Mouse (Mus musculus): ENCODE results near the gene Ppt1. TPM values are rescaled to one million over a fixed set of nuclear protein-coding genes. Genes with fewer than 3 reads are reported as not detected.
"Not testable (repeated sequence)": the region's sequence is repeated elsewhere in the genome, so short reads cannot be mapped to it uniquely, and the experiment has no call there.

Ppt1 gene
- 100 to 1,000 TPM; 104 to 109 TPM for polyA plus RNA-seq (2017; shearing (Covaris generic))

- peak; percentile 93 for ATAC-seq
These were observed at the start of gene Ppt1 for GRCm38 (mm10) chr4:122835530-122836402. Gene Ppt1 (plus strand): TSS chr4:122836242.

- ATAC-seq: no peak
These were observed 46.5 kb upstream of the Ppt1 start for GRCm38 (mm10) chr4:122789335-122790089.

- peak; percentile 91 for ATAC-seq
These were observed 27.9 kb upstream of the Ppt1 start for GRCm38 (mm10) chr4:122808108-122808507.

GRCm38 (mm10) chr4:122811180-122811579, 24.9 kb upstream of the Ppt1 start:
- no peak for ATAC-seq

GRCm38 (mm10) chr4:122811824-122812223, 24.2 kb upstream of the Ppt1 start:
- ATAC-seq: no peak

GRCm38 (mm10) chr4:122816202-122816601, 19.8 kb upstream of the Ppt1 start:
- ATAC-seq: no peak

- ATAC-seq: not testable (repeated sequence)
These were observed 15.1 kb upstream of the Ppt1 start for GRCm38 (mm10) chr4:122820941-122821340.

- ATAC-seq: no peak
These were observed 8.4 kb upstream of the Ppt1 start for GRCm38 (mm10) chr4:122827651-122828050.

GRCm38 (mm10) chr4:122829339-122829738, 6.7 kb upstream of the Ppt1 start:
- ATAC-seq: peak; percentile 54

- no peak for ATAC-seq
These were observed 4.2 kb upstream of the Ppt1 start for GRCm38 (mm10) chr4:122831888-122832287.

- ATAC-seq: peak; percentile 8
These were observed 347 bp downstream of the Ppt1 start for GRCm38 (mm10) chr4:122836403-122836775.

GRCm38 (mm10) chr4:122837180-122837730, 1.2 kb downstream of the Ppt1 start:
- ATAC-seq: no peak

- ATAC-seq: no peak
These were observed 2.0 kb downstream of the Ppt1 start for GRCm38 (mm10) chr4:122837994-122838393.

- peak; percentile 42 for ATAC-seq
These were observed 2.4 kb downstream of the Ppt1 start for GRCm38 (mm10) chr4:122838416-122838815.

GRCm38 (mm10) chr4:122848150-122848621, 12.1 kb downstream of the Ppt1 start:
- ATAC-seq: peak; percentile 28

- no peak for ATAC-seq
These were observed 15.5 kb downstream of the Ppt1 start for GRCm38 (mm10) chr4:122851535-122851934.

GRCm38 (mm10) chr4:122853691-122854090, 17.6 kb downstream of the Ppt1 start:
- ATAC-seq: no peak

- no peak for ATAC-seq
These were observed 18.7 kb downstream of the Ppt1 start for GRCm38 (mm10) chr4:122854770-122855169.

- peak; percentile 29 for ATAC-seq
These were observed 21.9 kb downstream of the Ppt1 start for GRCm38 (mm10) chr4:122857909-122858308.

- no peak for ATAC-seq
These were observed 23.1 kb downstream of the Ppt1 start for GRCm38 (mm10) chr4:122859096-122859674.

- no peak for ATAC-seq
These were observed 25.8 kb downstream of the Ppt1 start for GRCm38 (mm10) chr4:122861836-122862235.

- ATAC-seq: no peak
These were observed 32.0 kb downstream of the Ppt1 start for GRCm38 (mm10) chr4:122868041-122868440.

GRCm38 (mm10) chr4:122870027-122870426, 34.0 kb downstream of the Ppt1 start:
- ATAC-seq: no peak

All from activated CD4-positive, CD25-positive, alpha-beta regulatory T cell, adult 4 months (primary cell).